Mouse (Mus musculus): ENCODE data around the gene Slc35f4.

- no peak for TF ChIP-seq CTCF (IDR thresholded peaks at IDR 0.05; ENCODE audit: low read depth, low read length)
- TF ChIP-seq POLR2A (IDR thresholded peaks at IDR 0.05; ENCODE audit: extremely low read depth, insufficient read depth, low read length) = no peak
Measured at GRCm38 (mm10) chr14:49293802-49294449, 231.9 kb downstream of the Slc35f4 start.
